19 mouse cellular contexts compared by ENCODE assay signal in the genomic region with DNA sequence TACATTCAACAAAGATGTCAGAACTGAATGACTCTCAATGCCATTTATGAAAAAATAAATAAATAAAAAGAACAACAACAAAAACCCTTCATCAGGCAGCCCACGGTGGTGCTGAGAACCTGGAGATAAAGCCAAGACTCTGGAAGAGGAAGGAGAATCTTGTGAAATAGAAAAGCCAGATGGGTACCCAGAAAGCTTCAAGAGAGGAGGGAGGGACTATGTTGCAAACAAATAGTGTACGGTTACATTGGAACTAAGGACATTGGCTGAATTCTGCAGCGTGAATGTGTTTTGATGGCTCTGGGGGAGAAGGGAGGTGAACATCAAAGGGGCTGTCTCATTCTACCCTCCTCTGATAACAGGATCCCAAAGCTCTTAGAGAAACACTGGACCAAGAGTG. TPM values are rescaled to one million over a fixed set of nuclear protein-coding genes. Genes with fewer than 3 reads are reported as not detected.
DNase-seq lines count a peak whose midpoint lies in the region; ATAC-seq lines count a peak whose summit lies in the region.
"Had no signal": no experiment of that assay in that cellular context is flagged by ENCODE, and none has a peak within 500 bp of the region (broad histone marks: within the 10 kb centered on the region; RNA-seq: fewer than 3 reads in every experiment).

No protein-coding gene starts in this region.

- no peak overlapping the region for H3K9ac ChIP-seq in forebrain, embryonic 11.5 days (ENCODE audit: low read length)

- DNase-seq in left cerebral cortex, postnatal 25 days (ENCODE audit: low spot score in 2 of 2), result no peak
- DNase-seq in forebrain, embryonic 11.5 days (ENCODE audit: low spot score), result no peak
- no peak for DNase-seq in kidney, postnatal 4 days
- DNase-seq: adrenal gland, adult 8-10 months; adrenal gland, postnatal 10 days; adrenal gland, postnatal 25 days; adrenal gland, postnatal 36 days; B cell, adult 2 months; cerebellum, adult 11 months; cerebellum, adult 11-12 months; cerebellum, adult 18-20 months had no signal

- WGBS in forebrain, embryonic 11.5 days, result 81% methylated on average over 3 of the region's 3 CpGs

- no peaks in the 10 kb centered on the region for H3K36me3 ChIP-seq in forebrain, embryonic 11.5 days (ENCODE audit: control insufficient read depth, insufficient read depth, low read length)
- H3K36me3 ChIP-seq: G1E had no signal

- no peak overlapping the region for H3K4me2 ChIP-seq in forebrain, embryonic 11.5 days (ENCODE audit: low read depth, low read length, severe bottlenecking)

- intact Hi-C loops in left cerebral cortex, postnatal 25 days (cut with DNase I), result no loop called here

- no peaks in the 10 kb centered on the region for H3K4me1 ChIP-seq in forebrain, embryonic 11.5 days (replicated peaks; ENCODE audit: control insufficient read depth, insufficient read depth, low read length)

- no peaks in the 10 kb centered on the region for H3K27me3 ChIP-seq in forebrain, embryonic 11.5 days (ENCODE audit: control insufficient read depth, insufficient read depth, low read length)
- H3K27me3 ChIP-seq: CH12.LX had no signal

- ATAC-seq in granulocyte monocyte progenitor cell, adult 5-6 weeks (replicated peaks; ENCODE audit: poor library complexity, severe bottlenecking), result peak; percentile 62
- peak; percentile 39; the same call in 1 of the 2 replicates for ATAC-seq in megakaryocyte, adult 5-6 weeks (ENCODE audit: poor library complexity, severe bottlenecking)
- ATAC-seq in megakaryocyte progenitor cell, adult 5-6 weeks (replicated peaks; ENCODE audit: poor library complexity), result peak; percentile 59
- no peak for ATAC-seq in forebrain, embryonic 11.5 days (replicated peaks; ENCODE audit: low FRiP score)
- ATAC-seq: activated CD4-positive, CD25-positive, alpha-beta regulatory T cell, adult 4 months; CD4-positive, CD25-positive, alpha-beta regulatory T cell, adult 4 months; Patski had no signal

- no peak overlapping the region for H3K27ac ChIP-seq in forebrain, embryonic 11.5 days (ENCODE audit: low read depth, low read length)

- no peak overlapping the region for H3K4me3 ChIP-seq in forebrain, embryonic 11.5 days (ENCODE audit: low read depth, low read length)

- H3K9me3 ChIP-seq in forebrain, embryonic 11.5 days (ENCODE audit: control insufficient read depth, low read length), result no peaks in the 10 kb centered on the region

RNA-seq across cellular contexts. Expression of a gene that starts 57.8 kb away (rescaled TPM):
- 19.6 and 27.4 TPM in 2 replicates for total RNA-seq in granulocyte monocyte progenitor cell, adult 5-6 weeks (2014; fragmentation: Nextera tagmentation)
- total RNA-seq in granulocyte monocyte progenitor cell, adult 5-6 weeks (2017), result 18.9 and 22.1 TPM in 2 replicates
- 28.3 and 29.8 TPM in 2 replicates for total RNA-seq in megakaryocyte, adult 5-6 weeks (2015)
- 17.3 and 36.5 TPM in 2 replicates for total RNA-seq in megakaryocyte, adult 5-6 weeks (2017)
- total RNA-seq in megakaryocyte progenitor cell, adult 5-6 weeks (2015), result 29.9 and 34.5 TPM in 2 replicates
- total RNA-seq in megakaryocyte progenitor cell, adult 5-6 weeks (2017), result 15.4 and 37.0 TPM in 2 replicates
- 10 to 100 TPM; 54.6 to 56.0 TPM for total RNA-seq in left cerebral cortex, postnatal 25 days (2021)
- 11.3 and 11.4 TPM in 2 replicates for polyA plus RNA-seq in forebrain, embryonic 11.5 days (2014; fragmentation: Nextera tagmentation; extraction: Ambion mirVana)
